Mouse (Mus musculus) embryonic facial prominence, embryonic 10.5 days (tissue): ENCODE measurements around the gene Ypel4. TPM values are rescaled to one million over a fixed set of nuclear protein-coding genes. Genes with fewer than 3 reads are reported as not detected.

Source experiments
- DNase-seq: peaks from one replicate; pipeline ENCODE4 v3.0.0-alpha.2; 2017; ENCODE audit warnings: low spot score
- H3K27ac ChIP-seq: fragments of 300-500 bp; sonication (generic); replicated peaks from 2 replicates; pipeline ENCODE4 v1.5.1; 2016; ENCODE audit warnings: mild to moderate bottlenecking
- H3K27me3 ChIP-seq: fragments of 300-500 bp; sonication (generic); replicated peaks from 2 replicates; pipeline ENCODE4 v1.6.1; 2016; ENCODE audit warnings: low read depth, mild to moderate bottlenecking; ENCODE audit not compliant: poor library complexity, severe bottlenecking
- H3K36me3 ChIP-seq: fragments of 300-500 bp; sonication (generic); replicated peaks from 2 replicates; pipeline ENCODE4 v1.6.1; 2016; ENCODE audit warnings: mild to moderate bottlenecking, moderate library complexity
- H3K4me1 ChIP-seq: fragments of 300-500 bp; sonication (generic); 2 replicates; pipeline ENCODE4 v1.6.1; 2016
- H3K4me3 ChIP-seq: fragments of 300-500 bp; sonication (generic); 2 replicates; pipeline ENCODE4 v1.5.1; 2016; ENCODE audit warnings: mild to moderate bottlenecking, moderate library complexity
- H3K9me3 ChIP-seq: fragments of 300-500 bp; sonication (generic); 2 replicates; pipeline ENCODE4 v1.6.1; 2016; ENCODE audit warnings: mild to moderate bottlenecking
- WGBS: fragments of 180-500 bp; shearing (Covaris S2); methylation state at CpG from one replicate; pipeline ENCODE4 v1.1.7; 2016; 5-methylcytosine and 5-hydroxymethylcytosine counted together
- polyA plus RNA-seq: library from polyadenylated mRNA; unstranded; fragments of >200 nt; fragmentation: Nextera tagmentation; extraction: Ambion mirVana; gene quantifications from 2 replicates; pipeline ENCODE4 v1.2.1, GENCODE M21; 2016

The Ypel4 gene
- polyA plus RNA-seq, 1 experiment from 2014 or later, result 8.1 TPM

- Histone ChIP-seq H3K36me3 (no peaks in the 10 kb centered on the region), H3K4me3 (peak overlapping the region; percentile 65), H3K27ac (peak overlapping the region; percentile 88), H3K9me3 (no peaks in the 10 kb centered on the region), H3K4me1 (peaks cover 65% of the 10 kb centered on the region), H3K27me3 (no peaks in the 10 kb centered on the region)
- peak; percentile 68 for DNase-seq
- under 1% methylated on average over 11 of the region's 11 CpGs for WGBS
Measured at GRCm38 (mm10) chr2:84734351-84734864, 550 bp downstream of the Ypel4 start.

- Histone ChIP-seq H3K9me3 (no peaks in the 10 kb centered on the region), H3K27ac (peak overlapping the region; percentile 88), H3K4me1 (peaks cover 70% of the 10 kb centered on the region), H3K27me3 (no peaks in the 10 kb centered on the region), H3K36me3 (peaks cover 4% of the 10 kb centered on the region), H3K4me3 (peak overlapping the region; percentile 65)
- DNase-seq, result no peak
- 1% methylated on average over 2 of the region's 2 CpGs for WGBS
Measured at GRCm38 (mm10) chr2:84734919-84735318, 1.1 kb downstream of the Ypel4 start.

- WGBS, result 19% methylated on average over 7 of the region's 7 CpGs
- Histone ChIP-seq H3K27me3 (no peaks in the 10 kb centered on the region), H3K4me3 (peak overlapping the region; percentile 65), H3K36me3 (peaks cover 9% of the 10 kb centered on the region), H3K4me1 (peaks cover 75% of the 10 kb centered on the region), H3K27ac (peak overlapping the region; percentile 88), H3K9me3 (no peaks in the 10 kb centered on the region)
- DNase-seq, result peak; percentile 44
Measured at GRCm38 (mm10) chr2:84735346-84735920, 1.6 kb downstream of the Ypel4 start.

GRCm38 (mm10) chr2:84736312-84737161, 2.7 kb downstream of the Ypel4 start:
- peak; percentile 55 for DNase-seq
- H3K36me3 ChIP-seq, result peaks cover 20% of the 10 kb centered on the region
- H3K9me3 ChIP-seq, result no peaks in the 10 kb centered on the region
- peak overlapping the region; percentile 78 for H3K27ac ChIP-seq
- WGBS, result 6% methylated on average over 27 of the region's 27 CpGs
- H3K4me3 ChIP-seq, result peak overlapping the region; percentile 65
- peaks cover 86% of the 10 kb centered on the region for H3K4me1 ChIP-seq
- H3K27me3 ChIP-seq, result no peaks in the 10 kb centered on the region

- Histone ChIP-seq H3K27me3 (no peaks in the 10 kb centered on the region), H3K27ac (peak overlapping the region; percentile 78), H3K9me3 (no peaks in the 10 kb centered on the region), H3K4me1 (peaks cover 96% of the 10 kb centered on the region), H3K4me3 (peak overlapping the region; percentile 65), H3K36me3 (peaks cover 26% of the 10 kb centered on the region)
- peak; percentile 64 for DNase-seq
- 3% methylated on average over 8 of the region's 8 CpGs for WGBS
Measured at GRCm38 (mm10) chr2:84737451-84737925, 3.6 kb downstream of the Ypel4 start.

- Histone ChIP-seq H3K9me3 (no peaks in the 10 kb centered on the region), H3K4me1 (peaks cover 93% of the 10 kb centered on the region), H3K36me3 (peaks cover 26% of the 10 kb centered on the region), H3K27ac (peak overlapping the region; percentile 20), H3K4me3 (peak overlapping the region; percentile 65), H3K27me3 (no peaks in the 10 kb centered on the region)
- DNase-seq, result peak; percentile 65
- 2% methylated on average over 12 of the region's 12 CpGs for WGBS
Measured at GRCm38 (mm10) chr2:84738271-84738911, 4.5 kb downstream of the Ypel4 start.

- H3K9me3 ChIP-seq, result no peaks in the 10 kb centered on the region
- DNase-seq, result peak; percentile 35
- peak overlapping the region; percentile 100 for H3K27ac ChIP-seq
- H3K36me3 ChIP-seq, result peaks cover 26% of the 10 kb centered on the region
- peak overlapping the region; percentile 75 for H3K4me3 ChIP-seq
- peaks cover 79% of the 10 kb centered on the region for H3K4me1 ChIP-seq
- WGBS, result 77% methylated on average over 15 of the region's 15 CpGs
- H3K27me3 ChIP-seq, result no peaks in the 10 kb centered on the region
Measured at GRCm38 (mm10) chr2:84740608-84741333, 6.9 kb downstream of the Ypel4 start.

GRCm38 (mm10) chr2:84741841-84742450, 8.1 kb downstream of the Ypel4 start:
- H3K4me1 ChIP-seq, result peaks cover 67% of the 10 kb centered on the region
- H3K36me3 ChIP-seq, result peaks cover 26% of the 10 kb centered on the region
- no peak for DNase-seq
- H3K27me3 ChIP-seq, result no peaks in the 10 kb centered on the region
- peak overlapping the region; percentile 100 for H3K27ac ChIP-seq
- no peaks in the 10 kb centered on the region for H3K9me3 ChIP-seq
- H3K4me3 ChIP-seq, result peak overlapping the region; percentile 75
- under 1% methylated on average over 5 of the region's 5 CpGs for WGBS

- under 1% methylated on average over 26 of the region's 26 CpGs for WGBS
- DNase-seq, result peak; percentile 98
- peaks cover 60% of the 10 kb centered on the region for H3K4me1 ChIP-seq
Measured at GRCm38 (mm10) chr2:84742451-84743283, 8.8 kb downstream of the Ypel4 start.

GRCm38 (mm10) chr2:84743561-84743960, 9.7 kb downstream of the Ypel4 start, which contains the start of gene Gm19426:
TSS of gene Gm19426 (minus strand) at chr2:84743655.
- Histone ChIP-seq H3K27me3 (no peaks in the 10 kb centered on the region), H3K9me3 (no peaks in the 10 kb centered on the region), H3K27ac (peak within 1 kb of the TSS; percentile 100), H3K4me1 (peaks cover 51% of the 10 kb centered on the region), H3K36me3 (peaks cover 26% of the 10 kb centered on the region), H3K4me3 (peak within 1 kb of the TSS; percentile 75)
- WGBS, result 1% methylated on average over 25 of the region's 25 CpGs
- DNase-seq, result peak; percentile 96

More at GRCm38 (mm10) chr2:84742451-84743283, 8.8 kb downstream of the Ypel4 start:
- Histone ChIP-seq H3K27me3 (no peaks in the 10 kb centered on the region), H3K9me3 (no peaks in the 10 kb centered on the region), H3K36me3 (peaks cover 26% of the 10 kb centered on the region), H3K4me3 (peak overlapping the region; percentile 75), H3K27ac (peak overlapping the region; percentile 100)

GRCm38 (mm10) chr2:84744126-84744525, 10.3 kb downstream of the Ypel4 start:
- Histone ChIP-seq H3K36me3 (peaks cover 26% of the 10 kb centered on the region), H3K9me3 (no peaks in the 10 kb centered on the region), H3K4me3 (peak overlapping the region; percentile 75), H3K27ac (peak overlapping the region; percentile 100), H3K27me3 (no peaks in the 10 kb centered on the region), H3K4me1 (peaks cover 45% of the 10 kb centered on the region)
- under 1% methylated on average over 10 of the region's 10 CpGs for WGBS
- DNase-seq, result peak; percentile 83
